Mouse (Mus musculus) hindbrain, embryonic 12.5 days (tissue): ENCODE measurements around the gene Tmod2. TPM values are rescaled to one million over a fixed set of nuclear protein-coding genes. Genes with fewer than 3 reads are reported as not detected.

Source experiments
- ATAC-seq: fragments of 200-750 bp; cut with Nextera tagmentation; 2 replicates; pipeline ENCODE4 v1.8.0; 2017; ENCODE audit warnings: moderate TSS enrichment; ENCODE audit not compliant: low FRiP score
- H3K27ac ChIP-seq: fragments of 300-500 bp; sonication (generic); 2 replicates; pipeline ENCODE4 v1.5.1; 2016; ENCODE audit warnings: mild to moderate bottlenecking
- H3K27me3 ChIP-seq: fragments of 300-500 bp; sonication (generic); 2 replicates; pipeline ENCODE4 v1.6.1; 2016; ENCODE audit warnings: mild to moderate bottlenecking
- H3K36me3 ChIP-seq: fragments of 300-500 bp; sonication (generic); 2 replicates; pipeline ENCODE4 v1.6.1; 2016; ENCODE audit warnings: mild to moderate bottlenecking
- H3K4me1 ChIP-seq: fragments of 300-500 bp; sonication (generic); 2 replicates; pipeline ENCODE4 v1.6.1; 2016
- H3K4me2 ChIP-seq: fragments of 300-500 bp; sonication (generic); replicated peaks from 2 replicates; pipeline ENCODE4 v1.6.1; 2016; ENCODE audit warnings: mild to moderate bottlenecking
- H3K4me3 ChIP-seq: fragments of 300-500 bp; sonication (generic); 2 replicates; pipeline ENCODE4 v1.5.1; 2016; ENCODE audit warnings: mild to moderate bottlenecking
- H3K9ac ChIP-seq: fragments of 300-500 bp; sonication (generic); 2 replicates; pipeline ENCODE4 v1.6.1; 2016; ENCODE audit warnings: mild to moderate bottlenecking, moderate library complexity
- H3K9me3 ChIP-seq: fragments of 300-500 bp; sonication (generic); replicated peaks from 2 replicates; pipeline ENCODE4 v1.6.1; 2016; ENCODE audit warnings: mild to moderate bottlenecking
- WGBS: fragments of 180-500 bp; shearing (Covaris S2); methylation state at CpG from one replicate; pipeline ENCODE4 v1.1.7; 2016; 5-methylcytosine and 5-hydroxymethylcytosine counted together
- polyA plus RNA-seq: library from polyadenylated mRNA; unstranded; fragments of >200 nt; fragmentation: Nextera tagmentation; extraction: Ambion mirVana; gene quantifications from 2 replicates; pipeline ENCODE4 v1.2.1, GENCODE M21; 2016

The Tmod2 gene
- polyA plus RNA-seq, 1 experiment from 2014 or later = 110 TPM

GRCm38 (mm10) chr9:75599191-75599841 is 11.8 kb downstream of the Tmod2 start:
- H3K27me3 ChIP-seq = no peaks in the 10 kb centered on the region
- H3K4me2 ChIP-seq = no peak overlapping the region
- ATAC-seq = peak; percentile 91
- H3K9me3 ChIP-seq = no peaks in the 10 kb centered on the region
- H3K4me1 ChIP-seq = peaks cover 28% of the 10 kb centered on the region
- H3K4me3 ChIP-seq = no peak overlapping the region
- peak overlapping the region; percentile 24; the same call in 1 of the 2 replicates for H3K27ac ChIP-seq
- H3K9ac ChIP-seq = no peak overlapping the region
- peaks cover 18% of the 10 kb centered on the region for H3K36me3 ChIP-seq
- 38% methylated on average over 5 of the region's 5 CpGs for WGBS

- Histone ChIP-seq H3K4me1 (peaks cover 32% of the 10 kb centered on the region), H3K27ac (no peak overlapping the region), H3K9me3 (no peaks in the 10 kb centered on the region), H3K4me3 (no peak overlapping the region), H3K36me3 (peaks cover 31% of the 10 kb centered on the region), H3K9ac (no peak overlapping the region), H3K27me3 (no peaks in the 10 kb centered on the region), H3K4me2 (no peak overlapping the region)
- no peak for ATAC-seq
- 60% methylated on average over 4 of the region's 4 CpGs for WGBS
Measured at GRCm38 (mm10) chr9:75597596-75597995, 13.5 kb downstream of the Tmod2 start.

GRCm38 (mm10) chr9:75597036-75597435 is 14.1 kb downstream of the Tmod2 start:
- Histone ChIP-seq H3K27me3 (no peaks in the 10 kb centered on the region), H3K4me2 (no peak overlapping the region), H3K9ac (no peak overlapping the region), H3K9me3 (no peaks in the 10 kb centered on the region), H3K4me3 (no peak overlapping the region), H3K4me1 (peaks cover 32% of the 10 kb centered on the region), H3K36me3 (peaks cover 37% of the 10 kb centered on the region), H3K27ac (no peak overlapping the region)
- no peak for ATAC-seq
- 95% methylated on average over 13 of the region's 13 CpGs for WGBS

GRCm38 (mm10) chr9:75593481-75593880 is 17.6 kb downstream of the Tmod2 start:
- 81% methylated on average over 5 of the region's 5 CpGs for WGBS
- 0 out of 2 replicates have a peak, but pooled peaks have one; percentile 54 for ATAC-seq

GRCm38 (mm10) chr9:75589850-75590790 is 21.0 kb downstream of the Tmod2 start:
- Histone ChIP-seq H3K9me3 (no peaks in the 10 kb centered on the region), H3K4me1 (peaks cover 4% of the 10 kb centered on the region; the same call in 1 of the 2 replicates), H3K9ac (no peak overlapping the region), H3K4me3 (no peak overlapping the region), H3K27me3 (no peaks in the 10 kb centered on the region), H3K4me2 (no peak overlapping the region), H3K27ac (no peak overlapping the region), H3K36me3 (peaks cover 85% of the 10 kb centered on the region)
- 86% methylated on average over 15 of the region's 15 CpGs for WGBS
- ATAC-seq = no peak

More at GRCm38 (mm10) chr9:75593481-75593880, 17.6 kb downstream of the Tmod2 start:
- no peak overlapping the region for H3K27ac ChIP-seq
- peaks cover 10% of the 10 kb centered on the region; the same call in 1 of the 2 replicates for H3K4me1 ChIP-seq
- H3K36me3 ChIP-seq = peaks cover 69% of the 10 kb centered on the region
- no peaks in the 10 kb centered on the region for H3K9me3 ChIP-seq
- H3K27me3 ChIP-seq = no peaks in the 10 kb centered on the region
- H3K4me2 ChIP-seq = no peak overlapping the region
- H3K4me3 ChIP-seq = no peak overlapping the region
- no peak overlapping the region for H3K9ac ChIP-seq

GRCm38 (mm10) chr9:75581694-75582350 is 29.3 kb downstream of the Tmod2 start:
- Histone ChIP-seq H3K36me3 (peaks cover 75% of the 10 kb centered on the region), H3K9ac (no peak overlapping the region), H3K9me3 (no peaks in the 10 kb centered on the region), H3K27ac (no peak overlapping the region), H3K27me3 (no peaks in the 10 kb centered on the region), H3K4me3 (no peak overlapping the region), H3K4me1 (no peaks in the 10 kb centered on the region), H3K4me2 (no peak overlapping the region)
- 50% methylated on average over 7 of the region's 7 CpGs for WGBS
- ATAC-seq = no peak

- peaks cover 76% of the 10 kb centered on the region for H3K36me3 ChIP-seq
- no peak for ATAC-seq
- no peak overlapping the region for H3K4me2 ChIP-seq
- no peak overlapping the region for H3K4me3 ChIP-seq
- no peaks in the 10 kb centered on the region for H3K4me1 ChIP-seq
- H3K9me3 ChIP-seq = no peaks in the 10 kb centered on the region
- H3K27ac ChIP-seq = no peak overlapping the region
- no peak overlapping the region for H3K9ac ChIP-seq
- H3K27me3 ChIP-seq = no peaks in the 10 kb centered on the region
- 90% methylated on average over 6 of the region's 6 CpGs for WGBS
Measured at GRCm38 (mm10) chr9:75579321-75579720, 31.8 kb downstream of the Tmod2 start.

GRCm38 (mm10) chr9:75571036-75571942 is 39.8 kb downstream of the Tmod2 start:
- no peaks in the 10 kb centered on the region for H3K27me3 ChIP-seq
- no peak overlapping the region for H3K9ac ChIP-seq
- no peaks in the 10 kb centered on the region for H3K9me3 ChIP-seq
- no peak for ATAC-seq
- no peak overlapping the region for H3K27ac ChIP-seq
- 98% methylated on average over 5 of the region's 5 CpGs for WGBS
- H3K4me1 ChIP-seq = no peaks in the 10 kb centered on the region
- H3K4me3 ChIP-seq = no peak overlapping the region
- H3K36me3 ChIP-seq = peaks cover 41% of the 10 kb centered on the region
- no peak overlapping the region for H3K4me2 ChIP-seq

GRCm38 (mm10) chr9:75568399-75568798 is 42.7 kb downstream of the Tmod2 start:
- Histone ChIP-seq H3K4me1 (no peaks in the 10 kb centered on the region), H3K4me2 (no peak overlapping the region), H3K9ac (no peak overlapping the region), H3K4me3 (no peak overlapping the region), H3K27me3 (no peaks in the 10 kb centered on the region), H3K9me3 (no peaks in the 10 kb centered on the region), H3K27ac (no peak overlapping the region), H3K36me3 (peaks cover 12% of the 10 kb centered on the region)
- WGBS = 95% methylated on average over 6 of the region's 6 CpGs
- no peak for ATAC-seq

GRCm38 (mm10) chr9:75564892-75565291 is 46.2 kb downstream of the Tmod2 start:
- Histone ChIP-seq H3K4me3 (no peak overlapping the region), H3K27ac (no peak overlapping the region), H3K4me2 (no peak overlapping the region), H3K36me3 (no peaks in the 10 kb centered on the region), H3K9ac (no peak overlapping the region), H3K4me1 (no peaks in the 10 kb centered on the region), H3K27me3 (no peaks in the 10 kb centered on the region), H3K9me3 (no peaks in the 10 kb centered on the region)
- ATAC-seq = no peak
- 80% methylated on average over 6 of the region's 6 CpGs for WGBS

GRCm38 (mm10) chr9:75563622-75564021 is 47.5 kb downstream of the Tmod2 start:
- Histone ChIP-seq H3K9me3 (no peaks in the 10 kb centered on the region), H3K36me3 (no peaks in the 10 kb centered on the region), H3K4me1 (no peaks in the 10 kb centered on the region), H3K27me3 (no peaks in the 10 kb centered on the region), H3K27ac (no peak overlapping the region), H3K4me2 (no peak overlapping the region), H3K4me3 (no peak overlapping the region), H3K9ac (no peak overlapping the region)
- 78% methylated on average over 6 of the region's 6 CpGs for WGBS
- no peak for ATAC-seq
